Mouse (Mus musculus): ENCODE measurements at regions not wholly inside any gene's neighbourhood (a gene's known extent, or its start where the extent isn't known, plus 50 kb on each side); places are given as distances from the start of the nearest gene placed in this dataset.
"Not testable (repeated sequence)": the region's sequence is repeated elsewhere in the genome, so short reads cannot be mapped to it uniquely, and the experiment has no call there.

DNA sequence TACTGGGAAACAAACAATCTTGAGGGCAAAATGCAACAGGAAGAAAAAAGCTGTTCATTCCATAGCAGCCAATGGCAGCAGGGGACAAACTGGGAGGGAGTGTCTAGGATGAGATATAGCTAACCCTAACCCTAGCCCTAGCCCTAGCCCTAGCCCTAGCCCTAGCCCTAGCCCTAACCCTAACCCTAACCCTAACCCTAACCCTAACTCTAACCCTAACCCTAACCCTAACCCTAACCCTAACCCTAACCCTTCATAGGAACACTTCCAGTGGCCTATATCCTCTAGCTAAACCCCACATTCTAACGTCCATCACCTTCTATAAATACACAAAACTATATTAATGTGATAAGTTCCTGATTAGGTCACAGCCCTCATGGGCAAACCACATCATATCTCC is 567.4 kb downstream of the Isl1 start:
- not testable (repeated sequence) for TF ChIP-seq CTCF (IDR thresholded peaks at IDR 0.05; ENCODE audit: borderline replicate concordance, extremely low read depth, insufficient read depth, insufficient read length); POLR2A (IDR thresholded peaks at IDR 0.05; ENCODE audit: borderline replicate concordance, extremely low read depth, insufficient read depth, insufficient read length, poor library complexity, severe bottlenecking)

All from brain, embryonic 14.5 days (tissue).